In genomic region chr2:73891701-73892463, GRCm38 (mm10) we compare ENCODE assay signal across 8 mouse cellular contexts. TPM values are rescaled to one million over a fixed set of nuclear protein-coding genes. Genes with fewer than 3 reads are reported as not detected.
DNase-seq lines count a peak whose midpoint lies in the region; ATAC-seq and TF ChIP-seq lines count a peak whose summit lies in the region.

No protein-coding gene starts in this region.

- peaks cover 54% of the 10 kb centered on the region for H3K79me2 ChIP-seq in myocyte (ENCODE audit: control insufficient read depth, insufficient read depth)

- TF ChIP-seq CTCF in embryonic fibroblast, embryonic 13.5 days (IDR thresholded peaks at IDR 0.05; ENCODE audit: borderline replicate concordance, insufficient read depth, low read length), result no peak

- H3K4me1 ChIP-seq in kidney, embryonic 14.5 days (ENCODE audit: control insufficient read depth, insufficient read depth, low read length), result no peaks in the 10 kb centered on the region
- H3K4me1 ChIP-seq in embryonic fibroblast, embryonic 13.5 days (ENCODE audit: control insufficient read depth, insufficient read depth, low read length), result no peaks in the 10 kb centered on the region
- peaks cover 11% of the 10 kb centered on the region for H3K4me1 ChIP-seq in hindbrain, embryonic 12.5 days
- peaks cover 32% of the 10 kb centered on the region for H3K4me1 ChIP-seq in liver, embryonic 13.5 days (replicated peaks)

- H3K4me2 ChIP-seq in kidney, embryonic 14.5 days (replicated peaks; ENCODE audit: low read depth, low read length), result peak overlapping the region; percentile 72
- peak overlapping the region; percentile 62 for H3K4me2 ChIP-seq in hindbrain, embryonic 12.5 days (replicated peaks)
- H3K4me2 ChIP-seq in liver, embryonic 13.5 days, result peak overlapping the region; percentile 78
- peak overlapping the region; percentile 98 for H3K4me2 ChIP-seq in myocyte (ENCODE audit: low read depth)

- peak overlapping the region; percentile 89 for H3K27ac ChIP-seq in kidney, embryonic 14.5 days (ENCODE audit: low read depth, low read length)
- peak overlapping the region; percentile 28; the same call in 1 of the 2 replicates for H3K27ac ChIP-seq in embryonic fibroblast, embryonic 13.5 days (ENCODE audit: insufficient read depth, low read length)
- peak overlapping the region; percentile 97 for H3K27ac ChIP-seq in hindbrain, embryonic 12.5 days
- peak overlapping the region; percentile 91 for H3K27ac ChIP-seq in liver, embryonic 13.5 days

- no peaks in the 10 kb centered on the region for H3K36me3 ChIP-seq in kidney, embryonic 14.5 days (ENCODE audit: control insufficient read depth, insufficient read depth, low read length)
- no peaks in the 10 kb centered on the region for H3K36me3 ChIP-seq in hindbrain, embryonic 12.5 days
- no peaks in the 10 kb centered on the region for H3K36me3 ChIP-seq in liver, embryonic 13.5 days
- H3K36me3 ChIP-seq in myocyte (ENCODE audit: control insufficient read depth, insufficient read depth), result no peaks in the 10 kb centered on the region

- no peak for TF ChIP-seq POLR2A in embryonic fibroblast, embryonic 13.5 days (IDR thresholded peaks at IDR 0.05; ENCODE audit: low read depth, low read length)
- TF ChIP-seq POLR2A in myocyte (IDR thresholded peaks at IDR 0.05; ENCODE audit: insufficient read length, low read depth), result no peak

- under 1% methylated on average over 49 of the region's 54 CpGs for WGBS in kidney, embryonic 14.5 days
- WGBS in hindbrain, embryonic 12.5 days, result under 1% methylated on average over 52 of the region's 54 CpGs
- WGBS in liver, embryonic 13.5 days (ENCODE audit: insufficient replicate concordance), result under 1% methylated on average over 54 of the region's 54 CpGs

- H3K4me3 ChIP-seq in kidney, embryonic 14.5 days (ENCODE audit: low read length), result peak overlapping the region; percentile 76
- peak overlapping the region; percentile 98 for H3K4me3 ChIP-seq in embryonic fibroblast, embryonic 13.5 days (ENCODE audit: insufficient read depth, low read length)
- peak overlapping the region; percentile 82 for H3K4me3 ChIP-seq in hindbrain, embryonic 12.5 days
- H3K4me3 ChIP-seq in liver, embryonic 13.5 days (replicated peaks), result peak overlapping the region; percentile 94
- H3K4me3 ChIP-seq in myocyte, result peak overlapping the region; percentile 91

- H3K27me3 ChIP-seq in kidney, embryonic 14.5 days (ENCODE audit: control insufficient read depth, insufficient read depth, low read length), result no peaks in the 10 kb centered on the region
- H3K27me3 ChIP-seq in hindbrain, embryonic 12.5 days, result no peaks in the 10 kb centered on the region
- no peaks in the 10 kb centered on the region for H3K27me3 ChIP-seq in liver, embryonic 13.5 days
- no peaks in the 10 kb centered on the region for H3K27me3 ChIP-seq in myocyte (ENCODE audit: control insufficient read depth, insufficient read depth, insufficient read length)

- H3K9me3 ChIP-seq in kidney, embryonic 14.5 days (ENCODE audit: control insufficient read depth, low read length), result no peaks in the 10 kb centered on the region
- H3K9me3 ChIP-seq in hindbrain, embryonic 12.5 days (replicated peaks), result no peaks in the 10 kb centered on the region
- H3K9me3 ChIP-seq in liver, embryonic 13.5 days (replicated peaks), result no peaks in the 10 kb centered on the region

- H3K9ac ChIP-seq in kidney, embryonic 14.5 days (ENCODE audit: low read depth, low read length), result peak overlapping the region; percentile 92
- H3K9ac ChIP-seq in hindbrain, embryonic 12.5 days, result peak overlapping the region; percentile 93
- H3K9ac ChIP-seq in liver, embryonic 13.5 days, result peak overlapping the region; percentile 98

- ATAC-seq in kidney, embryonic 14.5 days (ENCODE audit: low FRiP score, low TSS enrichment), result peak; percentile 48; the same call in 1 of the 2 replicates
- peak; percentile 69; the same call in 1 of the 2 replicates for ATAC-seq in hindbrain, embryonic 12.5 days (ENCODE audit: low FRiP score)
- peak; percentile 37 for ATAC-seq in liver, embryonic 13.5 days (ENCODE audit: low read depth)
- ATAC-seq in inflammation-experienced regulatory T-cells, adult 6 months, result no peak

- H3ac ChIP-seq in myocyte (ENCODE audit: control insufficient read depth, insufficient read length), result peak overlapping the region; percentile 97

- DNase-seq in kidney, postnatal 10 days, result no peak
- peak; percentile 68 for DNase-seq in MN1 (ENCODE audit: low spot score)
- peak; percentile 32 for DNase-seq in liver, embryonic 13.5 days

TF ChIP-seq in myocyte, 11 proteins besides CTCF, POLR2A, EP300 and RAD21:
- no peak for TF ChIP-seq SRF (IDR thresholded peaks at IDR 0.05; ENCODE audit: control insufficient read depth, insufficient read length, low read depth)
- TF ChIP-seq MYOG (IDR thresholded peaks at IDR 0.05; ENCODE audit: control insufficient read depth in 1 of 3, insufficient read depth in 1 of 3, insufficient read length in 2 of 3, low read depth in 2 of 3), result peak in 1 of 3 experiments; percentile 7

RNA-seq across cellular contexts. Expression of gene Atf2, which starts 0.6 kb away (rescaled TPM):
- polyA plus RNA-seq in kidney, embryonic 14.5 days (2014; fragmentation: Nextera tagmentation; extraction: Ambion mirVana), result 64.3 and 83.3 TPM in 2 replicates
- polyA plus RNA-seq in embryonic fibroblast, embryonic 13.5 days (2011; ENCODE audit: insufficient read length, low read depth, missing spikeins), result 77.2 and 79.4 TPM in 2 replicates
- 108 and 114 TPM in 2 replicates for polyA plus RNA-seq in hindbrain, embryonic 12.5 days (2016; fragmentation: Nextera tagmentation; extraction: Ambion mirVana)
- polyA plus RNA-seq in liver, embryonic 13.5 days (2015; fragmentation: Nextera tagmentation; extraction: Ambion mirVana), result 18.5 and 28.3 TPM in 2 replicates
- 8.6 TPM for polyA plus RNA-seq in myocyte (2012; fragmentation: generic; extraction: Trizol)
- polyA plus RNA-seq in inflammation-experienced regulatory T-cells, adult 6 months (2017; shearing (Covaris generic)), result 10 to 100 TPM; 57.6 to 91.8 (median 67.1) TPM

RNA-seq across cellular contexts. Expression of gene Atp5g3, which starts 19.2 kb away (rescaled TPM):
- 1,280 and 1,308 TPM in 2 replicates for polyA plus RNA-seq in kidney, embryonic 14.5 days (2014; fragmentation: Nextera tagmentation; extraction: Ambion mirVana)
- polyA plus RNA-seq in embryonic fibroblast, embryonic 13.5 days (2011; ENCODE audit: insufficient read length, low read depth, missing spikeins), result 388 and 438 TPM in 2 replicates
- polyA plus RNA-seq in hindbrain, embryonic 12.5 days (2016; fragmentation: Nextera tagmentation; extraction: Ambion mirVana), result 652 and 788 TPM in 2 replicates
- 848 and 919 TPM in 2 replicates for polyA plus RNA-seq in liver, embryonic 13.5 days (2015; fragmentation: Nextera tagmentation; extraction: Ambion mirVana)
- 1,861 TPM for polyA plus RNA-seq in myocyte (2012; fragmentation: generic; extraction: Trizol)
- 100 to 1,000 TPM; 353 to 522 (median 373) TPM for polyA plus RNA-seq in inflammation-experienced regulatory T-cells, adult 6 months (2017; shearing (Covaris generic))

Comparison
In these comparisons a context has a peak if more than half of its experiments do, and no peak if none do; other contexts are left out.
1. H3K27ac ChIP-seq: peak in every context shown above with its lines; median percentile 97 in hindbrain, embryonic 12.5 days; 91 in liver, embryonic 13.5 days; 89 in kidney, embryonic 14.5 days; 28 in embryonic fibroblast, embryonic 13.5 days.